Mouse (Mus musculus) stomach, embryonic 16.5 days (tissue): ENCODE data around the gene Gm13288. TPM values are rescaled to one million over a fixed set of nuclear protein-coding genes. Genes with fewer than 3 reads are reported as not detected.
"Not testable (repeated sequence)": the region's sequence is repeated elsewhere in the genome, so short reads cannot be mapped to it uniquely, and the experiment has no call there.

Source experiments
- ATAC-seq: fragments of 200-750 bp; cut with Nextera tagmentation; 2 replicates; pipeline ENCODE4 v1.8.0; 2017; ENCODE audit warnings: moderate number of reproducible peaks, moderate TSS enrichment; ENCODE audit not compliant: insufficient read depth, low FRiP score
- H3K27ac ChIP-seq: fragments of 300-500 bp; sonication (generic); 2 replicates; pipeline ENCODE4 v1.5.1; 2014; ENCODE audit warnings: low read length
- H3K27me3 ChIP-seq: fragments of 300-500 bp; sonication (generic); 2 replicates; pipeline ENCODE4 v1.6.1; 2014; ENCODE audit warnings: low read length, control low read depth, mixed read lengths; ENCODE audit not compliant: control insufficient read depth, insufficient read depth
- H3K36me3 ChIP-seq: fragments of 300-500 bp; sonication (generic); 2 replicates; pipeline ENCODE4 v1.6.1; 2014; ENCODE audit warnings: low read length; ENCODE audit not compliant: control insufficient read depth, insufficient read depth
- H3K4me1 ChIP-seq: fragments of 300-500 bp; sonication (generic); 2 replicates; pipeline ENCODE4 v1.6.1; 2014; ENCODE audit warnings: low read length, control low read depth, mixed read lengths; ENCODE audit not compliant: control insufficient read depth, insufficient read depth
- H3K4me2 ChIP-seq: fragments of 300-500 bp; sonication (generic); 2 replicates; pipeline ENCODE4 v1.6.1; 2014; ENCODE audit warnings: low read depth, low read length, mixed read lengths
- H3K4me3 ChIP-seq: fragments of 300-500 bp; sonication (generic); replicated peaks from 2 replicates; pipeline ENCODE4 v1.5.1; 2014; ENCODE audit warnings: mild to moderate bottlenecking, low read length
- H3K9ac ChIP-seq: fragments of 300-500 bp; sonication (generic); 2 replicates; pipeline ENCODE4 v1.6.1; 2014; ENCODE audit warnings: low read length
- H3K9me3 ChIP-seq: fragments of 300-500 bp; sonication (generic); replicated peaks from 2 replicates; pipeline ENCODE4 v1.6.1; 2016; ENCODE audit warnings: low read length, control low read depth; ENCODE audit not compliant: control insufficient read depth
- WGBS: fragments of 180-500 bp; shearing (Covaris S2); extraction: QIAGEN DNeasy Blood & Tissue Kit; methylation state at CpG from one replicate; pipeline ENCODE4 v1.1.7; 2014; 5-methylcytosine and 5-hydroxymethylcytosine counted together
- polyA plus RNA-seq: library from polyadenylated mRNA; unstranded; fragments of >200 nt; fragmentation: Nextera tagmentation; extraction: Ambion mirVana; gene quantifications from 2 replicates; pipeline ENCODE4 v1.2.1, GENCODE M21; 2015

Gene Gm13288
- polyA plus RNA-seq, 1 experiment from 2014 or later = 0.06 TPM

DNA sequence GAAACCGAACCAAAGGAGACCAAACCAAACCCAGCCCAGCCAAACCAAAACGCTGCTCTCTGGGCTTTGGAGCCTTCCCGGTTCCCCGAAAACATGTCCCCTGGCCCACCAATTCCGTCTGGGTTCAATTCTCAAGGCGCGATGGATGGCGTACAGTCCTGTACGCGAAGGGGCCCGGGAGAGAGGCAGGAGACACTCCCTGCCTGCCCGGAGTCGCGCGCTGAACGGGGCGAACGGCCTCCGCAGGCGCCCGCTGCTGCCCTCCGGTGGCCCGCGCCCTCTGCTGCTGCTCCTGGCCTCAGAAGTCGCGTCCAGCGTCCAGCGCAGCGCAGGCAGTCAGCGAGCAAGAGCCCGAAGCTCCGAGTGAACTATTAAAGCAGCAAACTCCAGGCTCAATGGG, 31.8 kb upstream of the Gm13288 start, which contains the start of gene Gm13290:
TSS of gene Gm13290 (plus strand) at position 301 of the 400 bp plus-strand sequence.
- H3K4me2 ChIP-seq, H3K36me3 ChIP-seq, H3K27ac ChIP-seq, H3K4me3 ChIP-seq, H3K9ac ChIP-seq, H3K4me1 ChIP-seq, H3K27me3 ChIP-seq, H3K9me3 ChIP-seq, ATAC-seq: not testable (repeated sequence)
- no CpG with 5 or more reads among the region's 32 CpGs for WGBS

DNA sequence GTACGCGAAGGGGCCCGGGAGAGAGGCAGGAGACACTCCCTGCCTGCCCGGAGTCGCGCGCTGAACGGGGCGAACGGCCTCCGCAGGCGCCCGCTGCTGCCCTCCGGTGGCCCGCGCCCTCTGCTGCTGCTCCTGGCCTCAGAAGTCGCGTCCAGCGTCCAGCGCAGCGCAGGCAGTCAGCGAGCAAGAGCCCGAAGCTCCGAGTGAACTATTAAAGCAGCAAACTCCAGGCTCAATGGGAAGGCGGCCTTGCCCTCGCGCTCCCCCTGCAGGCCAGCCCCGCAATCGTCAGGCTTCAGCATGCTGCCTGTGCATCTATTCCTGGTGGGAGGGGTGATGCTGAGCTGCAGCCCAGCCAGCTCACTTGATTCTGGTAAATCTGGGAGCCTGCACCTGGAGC, 28.7 kb upstream of the Gm13288 start, which contains the start of gene Gm13289:
TSS of gene Gm13289 (plus strand) at position 301 of the 400 bp plus-strand sequence.
- not testable (repeated sequence) for ATAC-seq, H3K9me3 ChIP-seq, H3K4me3 ChIP-seq, H3K36me3 ChIP-seq, H3K4me2 ChIP-seq, H3K27me3 ChIP-seq, H3K4me1 ChIP-seq, H3K27ac ChIP-seq, H3K9ac ChIP-seq
- no CpG with 5 or more reads among the region's 29 CpGs for WGBS

DNA sequence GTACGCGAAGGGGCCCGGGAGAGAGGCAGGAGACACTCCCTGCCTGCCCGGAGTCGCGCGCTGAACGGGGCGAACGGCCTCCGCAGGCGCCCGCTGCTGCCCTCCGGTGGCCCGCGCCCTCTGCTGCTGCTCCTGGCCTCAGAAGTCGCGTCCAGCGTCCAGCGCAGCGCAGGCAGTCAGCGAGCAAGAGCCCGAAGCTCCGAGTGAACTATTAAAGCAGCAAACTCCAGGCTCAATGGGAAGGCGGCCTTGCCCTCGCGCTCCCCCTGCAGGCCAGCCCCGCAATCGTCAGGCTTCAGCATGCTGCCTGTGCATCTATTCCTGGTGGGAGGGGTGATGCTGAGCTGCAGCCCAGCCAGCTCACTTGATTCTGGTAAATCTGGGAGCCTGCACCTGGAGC, 25.8 kb upstream of the Gm13288 start, which contains the start of gene Gm13272:
TSS of gene Gm13272 (plus strand) at position 301 of the 400 bp plus-strand sequence.
- WGBS = no CpG with 5 or more reads among the region's 29 CpGs
- H3K36me3 ChIP-seq, H3K4me3 ChIP-seq, H3K27me3 ChIP-seq, H3K4me1 ChIP-seq, H3K4me2 ChIP-seq, H3K9me3 ChIP-seq, H3K27ac ChIP-seq, ATAC-seq, H3K9ac ChIP-seq: not testable (repeated sequence)

DNA sequence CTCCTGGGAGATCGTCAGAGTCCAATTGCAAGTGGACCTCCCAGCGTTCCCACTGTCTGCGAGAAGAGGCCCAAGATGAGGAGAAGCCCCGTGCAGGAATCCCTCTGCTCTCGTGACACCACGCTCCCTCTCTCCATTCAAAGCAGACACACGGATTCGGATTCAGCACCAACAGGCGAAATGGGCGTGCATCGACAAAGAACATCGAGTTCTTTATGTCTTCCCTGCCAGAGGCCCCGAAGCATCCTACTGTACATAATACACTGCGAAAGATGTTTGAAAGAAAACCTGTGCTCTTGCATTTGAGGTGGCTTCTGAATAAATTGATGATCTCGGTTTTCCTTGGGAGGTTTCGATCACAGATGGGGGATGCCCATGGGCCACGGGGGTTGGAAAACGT, 25.0 kb upstream of the Gm13288 start:
- H3K27ac ChIP-seq, H3K4me3 ChIP-seq, ATAC-seq, H3K36me3 ChIP-seq, H3K9ac ChIP-seq, H3K27me3 ChIP-seq, H3K4me1 ChIP-seq, H3K9me3 ChIP-seq, H3K4me2 ChIP-seq: not testable (repeated sequence)
- WGBS = 53% methylated on average over 14 of the region's 18 CpGs

DNA sequence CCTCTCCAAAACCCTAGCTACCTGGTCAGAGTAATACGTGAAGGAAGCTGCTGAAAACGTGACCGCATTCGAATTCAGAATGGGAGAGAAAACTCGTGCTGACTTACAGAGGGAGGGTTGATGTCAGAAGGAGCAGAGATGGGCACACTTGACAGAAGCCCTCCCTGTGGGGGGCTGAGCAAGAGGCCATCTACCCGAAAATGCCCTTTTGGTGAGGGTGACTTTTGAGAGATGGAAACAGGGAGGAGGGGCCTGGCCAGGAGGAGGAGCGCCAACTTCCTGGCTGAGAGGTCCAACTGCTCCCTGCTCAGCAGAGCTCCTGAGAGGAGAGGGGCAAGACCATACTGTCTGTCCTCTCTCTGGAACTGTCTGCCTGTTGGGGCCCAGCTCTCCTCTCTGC, 23.5 kb upstream of the Gm13288 start, which contains the start of gene Ifnz:
TSS of gene Ifnz (plus strand) at position 301 of the 400 bp plus-strand sequence.
- peak within 1 kb of the TSS; percentile 40 for H3K4me2 ChIP-seq
- H3K9me3 ChIP-seq, ATAC-seq, H3K27me3 ChIP-seq, H3K9ac ChIP-seq, H3K36me3 ChIP-seq, H3K4me1 ChIP-seq, H3K27ac ChIP-seq: not testable (repeated sequence)
- WGBS = 9% methylated on average over 2 of the region's 7 CpGs
- 0 out of 2 replicates have a peak within 1 kb of the TSS, but pooled peaks have one; percentile 22 for H3K4me3 ChIP-seq

DNA sequence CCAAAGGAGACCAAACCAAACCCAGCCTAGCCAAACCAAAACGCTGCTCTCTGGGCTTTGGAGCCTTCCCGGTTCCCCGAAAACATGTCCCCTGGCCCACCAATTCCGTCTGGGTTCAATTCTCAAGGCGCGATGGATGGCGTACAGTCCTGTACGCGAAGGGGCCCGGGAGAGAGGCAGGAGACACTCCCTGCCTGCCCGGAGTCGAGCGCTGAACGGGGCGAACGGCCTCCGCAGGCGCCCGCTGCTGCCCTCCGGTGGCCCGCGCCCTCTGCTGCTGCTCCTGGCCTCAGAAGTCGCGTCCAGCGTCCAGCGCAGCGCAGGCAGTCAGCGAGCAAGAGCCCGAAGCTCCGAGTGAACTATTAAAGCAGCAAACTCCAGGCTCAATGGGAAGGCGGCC, 23.0 kb upstream of the Gm13288 start:
- WGBS = 0% methylated on average over 3 of the region's 31 CpGs
- Histone ChIP-seq H3K4me3 (0 out of 2 replicates have a peak overlapping the region, but pooled peaks have one; percentile 22), H3K4me2 (peak overlapping the region; percentile 40)
- ATAC-seq, H3K4me1 ChIP-seq, H3K9ac ChIP-seq, H3K27ac ChIP-seq, H3K9me3 ChIP-seq, H3K36me3 ChIP-seq, H3K27me3 ChIP-seq: not testable (repeated sequence)

DNA sequence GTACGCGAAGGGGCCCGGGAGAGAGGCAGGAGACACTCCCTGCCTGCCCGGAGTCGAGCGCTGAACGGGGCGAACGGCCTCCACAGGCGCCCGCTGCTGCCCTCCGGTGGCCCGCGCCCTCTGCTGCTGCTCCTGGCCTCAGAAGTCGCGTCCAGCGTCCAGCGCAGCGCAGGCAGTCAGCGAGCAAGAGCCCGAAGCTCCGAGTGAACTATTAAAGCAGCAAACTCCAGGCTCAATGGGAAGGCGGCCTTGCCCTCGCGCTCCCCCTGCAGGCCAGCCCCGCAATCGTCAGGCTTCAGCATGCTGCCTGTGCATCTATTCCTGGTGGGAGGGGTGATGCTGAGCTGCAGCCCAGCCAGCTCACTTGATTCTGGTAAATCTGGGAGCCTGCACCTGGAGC, 19.9 kb upstream of the Gm13288 start, which contains the start of gene Gm13276:
TSS of gene Gm13276 (plus strand) at position 301 of the 400 bp plus-strand sequence.
- not testable (repeated sequence) for H3K4me1 ChIP-seq, H3K9ac ChIP-seq, H3K9me3 ChIP-seq, H3K4me2 ChIP-seq, H3K36me3 ChIP-seq, H3K27ac ChIP-seq, H3K27me3 ChIP-seq, H3K4me3 ChIP-seq, ATAC-seq
- no CpG with 5 or more reads among the region's 27 CpGs for WGBS

DNA sequence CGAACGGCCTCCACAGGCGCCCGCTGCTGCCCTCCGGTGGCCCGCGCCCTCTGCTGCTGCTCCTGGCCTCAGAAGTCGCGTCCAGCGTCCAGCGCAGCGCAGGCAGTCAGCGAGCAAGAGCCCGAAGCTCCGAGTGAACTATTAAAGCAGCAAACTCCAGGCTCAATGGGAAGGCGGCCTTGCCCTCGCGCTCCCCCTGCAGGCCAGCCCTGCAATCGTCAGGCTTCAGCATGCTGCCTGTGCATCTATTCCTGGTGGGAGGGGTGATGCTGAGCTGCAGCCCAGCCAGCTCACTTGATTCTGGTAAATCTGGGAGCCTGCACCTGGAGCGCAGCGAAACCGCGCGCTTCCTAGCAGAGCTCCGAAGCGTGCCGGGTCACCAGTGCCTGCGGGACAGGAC, 16.9 kb upstream of the Gm13288 start, which contains the start of gene Gm13277:
TSS of gene Gm13277 (plus strand) at position 231 of the 400 bp plus-strand sequence.
- H3K27ac ChIP-seq, H3K27me3 ChIP-seq, H3K9me3 ChIP-seq, ATAC-seq, H3K4me2 ChIP-seq, H3K36me3 ChIP-seq, H3K4me1 ChIP-seq, H3K9ac ChIP-seq, H3K4me3 ChIP-seq: not testable (repeated sequence)
- 0% methylated on average over 3 of the region's 28 CpGs for WGBS

DNA sequence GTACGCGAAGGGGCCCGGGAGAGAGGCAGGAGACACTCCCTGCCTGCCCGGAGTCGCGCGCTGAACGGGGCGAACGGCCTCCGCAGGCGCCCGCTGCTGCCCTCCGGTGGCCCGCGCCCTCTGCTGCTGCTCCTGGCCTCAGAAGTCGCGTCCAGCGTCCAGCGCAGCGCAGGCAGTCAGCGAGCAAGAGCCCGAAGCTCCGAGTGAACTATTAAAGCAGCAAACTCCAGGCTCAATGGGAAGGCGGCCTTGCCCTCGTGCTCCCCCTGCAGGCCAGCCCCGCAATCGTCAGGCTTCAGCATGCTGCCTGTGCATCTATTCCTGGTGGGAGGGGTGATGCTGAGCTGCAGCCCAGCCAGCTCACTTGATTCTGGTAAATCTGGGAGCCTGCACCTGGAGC, 14.1 kb upstream of the Gm13288 start, which contains the start of gene Gm13278:
TSS of gene Gm13278 (plus strand) at position 301 of the 400 bp plus-strand sequence.
- not testable (repeated sequence) for H3K4me1 ChIP-seq, H3K9me3 ChIP-seq, H3K4me3 ChIP-seq, H3K4me2 ChIP-seq, H3K9ac ChIP-seq, H3K27me3 ChIP-seq, H3K27ac ChIP-seq, H3K36me3 ChIP-seq, ATAC-seq
- no CpG with 5 or more reads among the region's 28 CpGs for WGBS
